Mouse (Mus musculus) kidney, embryonic 14.5 days (tissue): ENCODE data around the gene AI661453. TPM values are rescaled to one million over a fixed set of nuclear protein-coding genes. Genes with fewer than 3 reads are reported as not detected.
A peak's percentile ranks its signal among the peaks of the same experiment; 100 is the strongest.

Experiments used
- ATAC-seq: fragments of 200-750 bp; cut with Nextera tagmentation; 2 replicates; pipeline ENCODE4 v1.8.0; 2017; ENCODE audit warnings: moderate number of reproducible peaks, mild to moderate bottlenecking, moderate TSS enrichment, moderate library complexity; ENCODE audit not compliant: low FRiP score, low TSS enrichment
- H3K27ac ChIP-seq: fragments of 300-500 bp; sonication (generic); 2 replicates; pipeline ENCODE4 v1.5.1; 2014; ENCODE audit warnings: low read depth, mild to moderate bottlenecking, low read length, moderate library complexity, mixed read lengths
- H3K27me3 ChIP-seq: fragments of 300-500 bp; sonication (generic); 2 replicates; pipeline ENCODE4 v1.6.1; 2014; ENCODE audit warnings: mild to moderate bottlenecking, low read length; ENCODE audit not compliant: control insufficient read depth, insufficient read depth
- H3K36me3 ChIP-seq: fragments of 300-500 bp; sonication (generic); 2 replicates; pipeline ENCODE4 v1.6.1; 2014; ENCODE audit warnings: low read length, mixed read lengths; ENCODE audit not compliant: control insufficient read depth, insufficient read depth
- H3K4me1 ChIP-seq: fragments of 300-500 bp; sonication (generic); 2 replicates; pipeline ENCODE4 v1.6.1; 2014; ENCODE audit warnings: low read length, mixed read lengths; ENCODE audit not compliant: control insufficient read depth, insufficient read depth
- H3K4me2 ChIP-seq: fragments of 300-500 bp; sonication (generic); replicated peaks from 2 replicates; pipeline ENCODE4 v1.6.1; 2014; ENCODE audit warnings: low read depth, mild to moderate bottlenecking, low read length
- H3K4me3 ChIP-seq: fragments of 300-500 bp; sonication (generic); 2 replicates; pipeline ENCODE4 v1.5.1; 2014; ENCODE audit warnings: mild to moderate bottlenecking, low read length
- H3K9ac ChIP-seq: fragments of 300-500 bp; sonication (generic); 2 replicates; pipeline ENCODE4 v1.6.1; 2014; ENCODE audit warnings: low read depth, mild to moderate bottlenecking, low read length, moderate library complexity
- H3K9me3 ChIP-seq: fragments of 300-500 bp; sonication (generic); 2 replicates; pipeline ENCODE4 v1.6.1; 2016; ENCODE audit warnings: low read length; ENCODE audit not compliant: control insufficient read depth
- WGBS: fragments of 180-500 bp; shearing (Covaris S2); extraction: QIAGEN DNeasy Blood & Tissue Kit; methylation state at CpG from one replicate; pipeline ENCODE4 v1.1.7; 2014; 5-methylcytosine and 5-hydroxymethylcytosine counted together
- polyA plus RNA-seq: library from polyadenylated mRNA; unstranded; fragments of >200 nt; fragmentation: Nextera tagmentation; extraction: Ambion mirVana; gene quantifications from 2 replicates; pipeline ENCODE4 v1.2.1, GENCODE M21; 2014

The AI661453 gene
- polyA plus RNA-seq, 1 experiment from 2014 or later = 1.6 TPM

DNA sequence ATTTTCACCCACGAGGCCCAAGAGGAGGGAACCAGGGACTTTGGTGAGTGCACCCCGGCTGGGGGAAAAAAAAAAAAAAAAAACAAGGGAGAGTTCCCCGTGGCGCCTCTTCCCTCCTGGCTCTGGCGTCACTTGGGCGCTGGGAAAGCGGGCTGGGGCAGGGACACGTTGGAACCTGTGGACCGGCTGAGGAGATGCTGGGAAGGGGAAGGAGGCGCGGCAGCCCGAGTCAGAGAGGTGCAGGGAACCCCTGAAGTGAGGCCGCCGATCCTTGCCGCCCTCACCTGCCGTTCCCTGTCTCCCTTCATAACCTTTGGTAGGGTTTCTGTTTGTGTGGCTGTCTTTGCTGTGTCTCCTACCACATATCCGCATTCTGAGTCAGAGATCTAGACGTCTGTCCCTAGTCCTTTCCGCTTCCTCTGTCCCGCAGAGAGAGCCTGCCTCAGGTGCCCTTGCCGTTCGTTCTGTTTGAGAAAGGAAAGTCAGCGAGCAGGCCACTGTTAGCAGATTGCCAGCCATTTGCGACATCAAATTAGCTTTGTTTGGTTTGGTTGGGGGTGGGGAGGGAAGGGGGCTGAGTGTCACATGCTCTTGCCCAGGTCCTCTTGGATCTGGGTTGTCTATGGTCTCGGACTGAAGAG lies 612 bp downstream of the AI661453 start, which contains the start of gene 1700001C19Rik:
TSS of gene 1700001C19Rik (minus strand) at position 470 of the 641 bp plus-strand sequence.
- H3K36me3 ChIP-seq = no peaks in the 10 kb centered on the region
- peaks cover 13% of the 10 kb centered on the region for H3K4me1 ChIP-seq
- no peak for ATAC-seq
- peak within 1 kb of the TSS; percentile 59 for H3K9ac ChIP-seq
- H3K4me3 ChIP-seq = peak within 1 kb of the TSS; percentile 56
- H3K27me3 ChIP-seq = peaks cover 16% of the 10 kb centered on the region
- no peaks in the 10 kb centered on the region for H3K9me3 ChIP-seq
- H3K4me2 ChIP-seq = peak within 1 kb of the TSS; percentile 91
- 0 out of 2 replicates have a peak within 1 kb of the TSS, but pooled peaks have one; percentile 9 for H3K27ac ChIP-seq
- 5% methylated on average over 25 of the region's 25 CpGs for WGBS

DNA sequence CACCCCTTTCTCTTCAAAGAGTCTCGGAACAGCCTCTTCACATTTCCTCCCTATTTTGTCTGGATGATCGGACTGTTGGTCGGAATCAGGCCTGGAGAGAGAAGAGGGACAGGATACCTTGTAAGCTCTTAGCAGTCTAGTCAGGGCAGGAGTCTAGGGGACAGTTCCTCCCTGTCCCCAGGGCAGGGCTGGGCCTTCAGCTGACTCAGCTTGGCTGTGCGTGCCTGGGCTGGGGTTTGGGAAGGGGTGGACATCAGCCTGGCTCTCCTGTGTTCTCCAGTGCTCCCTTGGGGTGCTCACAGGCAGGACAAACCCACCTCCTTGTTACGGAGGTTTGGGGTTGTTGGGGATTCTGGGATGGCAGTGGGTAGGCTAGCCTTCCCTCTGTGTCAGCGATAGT lies 2.2 kb downstream of the AI661453 start:
- 71% methylated on average over 6 of the region's 6 CpGs for WGBS
- Histone ChIP-seq H3K36me3 (no peaks in the 10 kb centered on the region), H3K9me3 (no peaks in the 10 kb centered on the region), H3K4me3 (no peak overlapping the region), H3K27me3 (peaks cover 16% of the 10 kb centered on the region), H3K9ac (no peak overlapping the region), H3K27ac (no peak overlapping the region), H3K4me2 (no peak overlapping the region; the same call in 1 of the 2 replicates), H3K4me1 (peaks cover 13% of the 10 kb centered on the region)
- ATAC-seq = no peak

DNA sequence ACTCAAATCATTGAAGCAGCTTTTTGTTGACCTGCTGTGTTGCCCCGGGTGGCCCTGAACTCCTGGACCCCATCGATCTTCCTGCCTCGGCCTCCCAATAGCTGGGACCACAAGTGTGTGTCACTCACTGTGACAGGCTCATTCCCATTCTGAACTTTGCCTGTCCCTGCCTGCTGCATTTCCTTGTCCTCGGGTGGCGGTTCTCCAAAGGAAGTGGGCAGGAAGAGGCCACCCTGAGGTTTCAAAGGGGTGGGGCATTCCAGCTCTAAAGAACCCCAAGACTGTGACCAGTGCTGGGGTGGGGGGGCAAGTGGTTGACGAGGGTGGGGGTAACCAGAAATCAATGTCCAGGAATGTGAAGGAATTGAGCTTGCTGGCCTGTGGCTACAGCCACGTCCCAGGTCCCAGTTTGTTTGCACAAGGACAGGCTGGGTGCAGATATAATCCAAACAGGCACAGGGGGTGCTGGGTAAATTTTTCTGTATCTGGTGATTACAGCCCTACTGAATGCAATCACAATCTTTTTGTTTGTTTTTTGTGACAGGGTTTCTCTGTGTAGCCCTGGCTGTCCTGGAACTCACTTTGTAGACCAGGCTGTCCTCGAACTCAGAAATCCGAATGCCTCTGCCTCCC lies 3.1 kb downstream of the AI661453 start:
- Histone ChIP-seq H3K9me3 (no peaks in the 10 kb centered on the region), H3K36me3 (no peaks in the 10 kb centered on the region), H3K9ac (no peak overlapping the region), H3K27ac (no peak overlapping the region), H3K4me3 (no peak overlapping the region), H3K4me2 (no peak overlapping the region), H3K4me1 (peaks cover 13% of the 10 kb centered on the region), H3K27me3 (peaks cover 16% of the 10 kb centered on the region)
- 44% methylated on average over 9 of the region's 9 CpGs for WGBS
- no peak for ATAC-seq

DNA sequence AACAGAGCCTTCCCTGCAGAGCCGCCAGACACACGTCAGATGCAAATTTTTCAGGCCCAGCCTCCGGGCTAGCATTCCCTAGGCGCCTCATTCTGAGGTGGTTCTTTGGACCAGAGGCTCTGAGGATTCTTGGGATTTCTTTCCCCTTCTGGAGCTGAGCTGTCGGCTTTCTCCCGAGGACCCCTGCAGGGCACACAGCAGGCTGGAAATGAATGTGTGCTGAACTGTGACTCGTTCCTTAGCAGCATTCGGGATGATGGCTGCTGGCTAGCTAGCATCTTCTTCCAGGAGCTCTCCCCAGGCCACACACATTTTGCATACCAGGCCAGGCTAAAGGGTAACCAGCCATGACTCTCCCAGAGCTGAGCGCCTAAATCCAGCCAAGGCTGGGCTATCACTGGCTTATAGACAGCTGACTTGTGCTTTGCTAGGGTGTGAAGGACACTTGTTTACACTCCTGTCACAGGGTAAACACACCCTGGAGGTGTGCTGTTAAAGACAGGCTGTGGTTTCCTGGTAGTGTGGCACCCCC lies 4.0 kb downstream of the AI661453 start:
- Histone ChIP-seq H3K4me2 (no peak overlapping the region), H3K27me3 (peaks cover 16% of the 10 kb centered on the region), H3K9me3 (no peaks in the 10 kb centered on the region), H3K4me3 (no peak overlapping the region), H3K27ac (peak overlapping the region; percentile 30; the same call in 1 of the 2 replicates), H3K4me1 (peaks cover 13% of the 10 kb centered on the region), H3K9ac (no peak overlapping the region), H3K36me3 (no peaks in the 10 kb centered on the region)
- peak; percentile 32; the same call in 1 of the 2 replicates for ATAC-seq
- WGBS = 11% methylated on average over 9 of the region's 9 CpGs

DNA sequence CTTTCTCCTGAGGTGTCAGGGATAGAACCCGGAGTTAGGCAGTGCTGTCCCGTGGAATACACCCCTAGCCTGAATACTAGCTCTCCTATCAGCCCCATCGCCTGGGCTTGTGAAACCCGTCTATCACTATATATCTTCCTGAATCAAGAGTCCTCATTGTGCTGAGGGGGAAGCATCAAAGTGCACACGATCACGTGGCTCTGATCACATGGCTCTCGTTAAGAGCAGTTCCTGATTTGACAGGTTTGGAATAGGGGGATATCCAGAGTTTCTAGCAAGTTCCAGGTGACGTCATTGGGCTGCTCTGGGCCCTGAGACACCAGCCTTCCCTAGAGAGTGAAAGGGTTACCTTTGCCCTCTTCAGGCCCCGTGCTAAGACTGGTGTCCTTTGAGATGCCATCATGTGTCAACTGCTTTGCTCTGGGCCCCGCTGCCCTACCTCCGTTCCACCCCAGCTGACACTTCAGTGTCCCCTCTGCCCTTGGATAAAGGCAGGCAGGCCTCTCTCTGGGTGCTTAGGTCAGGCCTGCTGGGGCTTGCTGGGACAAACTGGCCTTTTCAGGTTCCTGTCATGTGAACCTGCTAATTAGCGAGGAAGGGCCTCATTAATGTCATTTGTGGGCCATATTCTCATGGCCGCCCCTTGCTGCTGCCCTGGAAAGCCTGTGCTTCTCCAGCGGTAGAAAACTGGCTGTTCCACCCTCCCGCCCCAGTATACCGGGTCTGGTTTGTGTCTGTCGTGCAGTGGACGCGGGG lies 5.1 kb downstream of the AI661453 start:
- no peak for ATAC-seq
- Histone ChIP-seq H3K4me3 (no peak overlapping the region), H3K4me2 (no peak overlapping the region), H3K4me1 (peaks cover 10% of the 10 kb centered on the region), H3K36me3 (no peaks in the 10 kb centered on the region), H3K9me3 (no peaks in the 10 kb centered on the region), H3K27ac (no peak overlapping the region), H3K27me3 (peaks cover 13% of the 10 kb centered on the region), H3K9ac (no peak overlapping the region)
- whole genome bisulfite sequencing = 72% methylated on average over 19 of the region's 19 CpGs

DNA sequence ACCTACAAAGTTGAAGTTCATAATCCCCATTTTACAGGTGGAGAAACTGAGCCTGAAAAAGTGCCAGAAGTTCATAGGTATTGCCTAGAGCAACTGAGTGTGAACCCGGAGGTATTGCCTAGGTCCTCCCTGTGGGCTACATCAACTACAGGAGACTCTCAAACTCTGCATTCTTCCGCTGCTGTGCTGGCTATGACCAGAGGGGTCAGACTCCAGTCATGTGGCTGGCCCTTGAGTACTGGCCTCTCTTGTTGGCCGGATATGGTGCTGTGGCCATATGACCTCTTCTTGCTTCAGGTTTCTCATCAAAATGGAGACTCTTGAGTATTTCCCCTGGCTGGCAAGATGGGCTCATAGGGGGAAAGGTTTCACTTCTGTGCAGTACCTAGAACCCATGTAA lies 5.9 kb downstream of the AI661453 start:
- no peak overlapping the region for H3K27ac ChIP-seq

DNA sequence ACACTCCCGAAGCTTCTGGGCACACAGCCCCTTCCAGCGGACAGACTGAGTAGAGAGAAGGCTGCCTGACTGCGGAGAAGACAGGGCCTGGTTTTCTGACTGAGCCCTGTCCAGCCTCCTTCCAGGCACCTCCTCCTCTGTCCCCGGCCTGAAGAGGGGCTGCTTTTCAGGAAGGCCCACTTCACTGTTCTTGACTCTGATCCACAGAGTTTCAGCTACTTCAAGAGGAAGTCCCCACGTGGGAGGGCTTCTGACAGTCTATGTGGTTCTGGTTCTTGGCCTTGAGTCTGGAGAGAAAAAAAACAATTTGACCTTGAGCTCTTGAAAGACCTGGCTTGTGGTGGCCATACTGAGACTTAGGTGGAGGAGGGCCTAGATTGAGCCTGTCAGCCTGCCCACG lies 7.7 kb downstream of the AI661453 start:
- 70% methylated on average over 6 of the region's 6 CpGs for WGBS

More for the DNA sequence above, 5.9 kb downstream of the AI661453 start:
- WGBS = 69% methylated on average over 3 of the region's 3 CpGs
- Histone ChIP-seq H3K27me3 (peaks cover 8% of the 10 kb centered on the region; the same call in 1 of the 2 replicates), H3K9ac (no peak overlapping the region), H3K4me3 (no peak overlapping the region), H3K4me1 (peaks cover 9% of the 10 kb centered on the region), H3K9me3 (no peaks in the 10 kb centered on the region), H3K4me2 (no peak overlapping the region), H3K36me3 (no peaks in the 10 kb centered on the region)
- ATAC-seq = no peak

DNA sequence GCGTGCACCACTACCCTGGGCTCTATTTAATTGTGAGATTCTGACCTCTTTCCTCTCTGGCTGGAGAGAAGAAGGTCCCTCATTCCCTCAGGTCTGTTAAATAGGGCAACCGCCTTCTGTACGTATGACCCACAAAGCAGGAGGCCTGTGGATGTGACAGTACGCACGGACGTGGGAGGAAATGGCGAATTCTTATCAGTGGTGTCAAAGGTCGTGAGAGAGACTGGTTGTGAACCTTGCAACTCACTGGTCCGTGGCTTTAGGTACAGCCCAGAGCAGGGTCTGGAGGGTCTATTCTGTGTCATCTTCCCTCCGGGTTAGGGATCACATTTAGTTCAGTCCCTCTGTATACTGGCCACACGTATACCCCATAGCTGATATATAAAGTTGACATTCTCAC lies 9.1 kb downstream of the AI661453 start:
- ATAC-seq = no peak
- peaks cover 29% of the 10 kb centered on the region for H3K4me1 ChIP-seq
- no peak overlapping the region for H3K4me3 ChIP-seq
- no peak overlapping the region for H3K27ac ChIP-seq
- H3K27me3 ChIP-seq = no peaks in the 10 kb centered on the region; the same call in 1 of the 2 replicates
- no peak overlapping the region for H3K9ac ChIP-seq
- H3K36me3 ChIP-seq = no peaks in the 10 kb centered on the region
- WGBS = 65% methylated on average over 11 of the region's 11 CpGs
- no peak overlapping the region for H3K4me2 ChIP-seq
- no peaks in the 10 kb centered on the region for H3K9me3 ChIP-seq

More for the DNA sequence above, 7.7 kb downstream of the AI661453 start:
- no peak overlapping the region for H3K4me3 ChIP-seq
- peaks cover 22% of the 10 kb centered on the region for H3K4me1 ChIP-seq
- H3K9me3 ChIP-seq = no peaks in the 10 kb centered on the region
- H3K27me3 ChIP-seq = no peaks in the 10 kb centered on the region; the same call in 1 of the 2 replicates
- no peak overlapping the region for H3K27ac ChIP-seq
- ATAC-seq = no peak
- H3K4me2 ChIP-seq = no peak overlapping the region
- no peaks in the 10 kb centered on the region for H3K36me3 ChIP-seq
- H3K9ac ChIP-seq = no peak overlapping the region
